Mouse (Mus musculus) CD8-positive naive resting alpha-beta T cell, adult 2 months (primary cell): Measurements from ENCODE around the gene Sh3bp5l.
"Not testable (repeated sequence)": the region's sequence is repeated elsewhere in the genome, so short reads cannot be mapped to it uniquely, and the experiment has no call there.

ENCODE experiments used
- DNase-seq, 2 experiments: peaks; one replicate each; pipeline ENCODE4 v3.0.0; 2022; ENCODE audit warnings: low read depth in 2 of 2, low spot score in 2 of 2

Sh3bp5l gene

GRCm38 (mm10) chr11:58366191-58366590, 35.7 kb downstream of the Sh3bp5l start:
- DNase-seq: not testable (repeated sequence)

GRCm38 (mm10) chr11:58377273-58377672, 46.7 kb downstream of the Sh3bp5l start:
- no peak for DNase-seq

GRCm38 (mm10) chr11:58377686-58378085, 47.2 kb downstream of the Sh3bp5l start:
- DNase-seq: no peak

GRCm38 (mm10) chr11:58378763-58379278, 48.3 kb downstream of the Sh3bp5l start, which contains the start of gene Lypd8:
Gene Lypd8, plus strand, starts transcription at chr11:58379043.
- no peak for DNase-seq

- DNase-seq: no peak
Observed at GRCm38 (mm10) chr11:58379516-58379915, 49.0 kb downstream of the Sh3bp5l start.

- no peak for DNase-seq
Observed at GRCm38 (mm10) chr11:58382471-58382870, 51.9 kb downstream of the Sh3bp5l start.
